Comparison of ENCODE assay signal across 12 mouse cellular contexts in the genomic region with DNA sequence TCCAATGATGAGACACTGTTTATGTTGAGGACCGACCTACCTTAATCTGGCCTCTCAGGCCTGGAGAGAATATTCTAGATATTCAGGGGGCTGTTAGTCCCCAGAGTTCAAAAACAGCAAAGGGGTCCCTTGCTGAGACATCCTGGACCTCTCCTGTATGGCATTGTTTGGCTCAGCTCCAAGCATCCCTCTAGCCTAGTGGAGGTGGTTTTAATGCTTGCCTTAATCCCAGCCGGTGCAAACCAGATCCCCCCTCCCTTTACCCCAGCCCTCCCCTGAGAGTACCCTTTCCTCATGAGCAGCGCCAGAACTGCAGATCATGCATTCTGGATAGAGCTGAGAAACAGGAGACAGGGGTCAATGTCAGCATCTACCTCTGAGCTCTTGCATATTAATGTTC. TPM values are rescaled to one million over a fixed set of nuclear protein-coding genes. Genes with fewer than 3 reads are reported as not detected.
DNase-seq lines count a peak whose midpoint lies in the region; ATAC-seq and TF ChIP-seq lines count a peak whose summit lies in the region.
"Had no signal": no experiment of that assay in that cellular context is flagged by ENCODE, and none has a peak within 500 bp of the region (broad histone marks: within the 10 kb centered on the region; RNA-seq: fewer than 3 reads in every experiment).

No protein-coding gene starts in this region.

- 0 out of 2 replicates have a peak overlapping the region, but pooled peaks have one; percentile 3 for H3K9ac ChIP-seq in kidney, embryonic 16.5 days (replicated peaks; ENCODE audit: low read length)
- 0 out of 2 replicates have a peak overlapping the region, but pooled peaks have one; percentile 9 for H3K9ac ChIP-seq in embryonic facial prominence, embryonic 15.5 days
- H3K9ac ChIP-seq in hindbrain, postnatal 0 days (replicated peaks; ENCODE audit: low read length), result peak overlapping the region; percentile 97
- H3K9ac ChIP-seq in midbrain, postnatal 0 days (replicated peaks; ENCODE audit: low read length, poor library complexity, severe bottlenecking), result peak overlapping the region; percentile 97; the same call in 1 of the 2 replicates

- no peak overlapping the region; the same call in 1 of the 2 replicates for H3K27ac ChIP-seq in kidney, embryonic 16.5 days (ENCODE audit: low read length)
- H3K27ac ChIP-seq in embryonic facial prominence, embryonic 15.5 days (replicated peaks), result no peak overlapping the region
- peak overlapping the region; percentile 41; the same call in 1 of the 2 replicates for H3K27ac ChIP-seq in hindbrain, postnatal 0 days
- H3K27ac ChIP-seq in midbrain, postnatal 0 days (ENCODE audit: low read depth, low read length), result 0 out of 2 replicates have a peak overlapping the region, but pooled peaks have one; percentile 59
- no peak overlapping the region for H3K27ac ChIP-seq in layer of hippocampus, adult 2 months

- H3K4me3 ChIP-seq in kidney, embryonic 16.5 days (ENCODE audit: low read length), result no peak overlapping the region
- no peak overlapping the region for H3K4me3 ChIP-seq in embryonic facial prominence, embryonic 15.5 days (replicated peaks)
- H3K4me3 ChIP-seq in hindbrain, postnatal 0 days (ENCODE audit: low read length), result peak overlapping the region; percentile 93; the same call in 1 of the 2 replicates
- peak overlapping the region; percentile 91; the same call in 1 of the 2 replicates for H3K4me3 ChIP-seq in midbrain, postnatal 0 days (ENCODE audit: low read depth, low read length)
- H3K4me3 ChIP-seq in layer of hippocampus, adult 2 months, result no peak overlapping the region

- ATAC-seq in kidney, embryonic 16.5 days (ENCODE audit: low FRiP score, low TSS enrichment), result no peak
- no peak for ATAC-seq in embryonic facial prominence, embryonic 15.5 days (ENCODE audit: insufficient number of reproducible peaks, low FRiP score, low TSS enrichment, low read depth)
- no peak for ATAC-seq in hindbrain, postnatal 0 days
- ATAC-seq in midbrain, postnatal 0 days (ENCODE audit: low FRiP score), result no peak

- 50% methylated on average over 3 of the region's 3 CpGs for WGBS in kidney, embryonic 16.5 days
- WGBS in embryonic facial prominence, embryonic 15.5 days, result 35% methylated on average over 3 of the region's 3 CpGs
- 28% methylated on average over 3 of the region's 3 CpGs for WGBS in hindbrain, postnatal 0 days
- 21% methylated on average over 3 of the region's 3 CpGs for WGBS in midbrain, postnatal 0 days

- no peak for DNase-seq in kidney, postnatal 25 days
- DNase-seq in hindbrain, postnatal 0 days (ENCODE audit: low spot score), result no peak
- no peak for DNase-seq in midbrain, postnatal 0 days (ENCODE audit: low spot score)
- DNase-seq in left cerebral cortex, postnatal 4 days, result no peak
- no peak for DNase-seq in layer of hippocampus, adult 2 months (ENCODE audit: low spot score in 2 of 2)
- no peak for DNase-seq in embryo, embryonic 10.5 days (ENCODE audit: low spot score)
- DNase-seq: kidney, adult 18-20 months; thymus, adult 2 months had no signal

- no peaks in the 10 kb centered on the region for H3K36me3 ChIP-seq in kidney, embryonic 16.5 days (ENCODE audit: insufficient read depth, low read length)
- H3K36me3 ChIP-seq in embryonic facial prominence, embryonic 15.5 days, result peaks cover 10% of the 10 kb centered on the region
- peaks cover 13% of the 10 kb centered on the region for H3K36me3 ChIP-seq in hindbrain, postnatal 0 days (ENCODE audit: insufficient read depth, low read length)
- H3K36me3 ChIP-seq in midbrain, postnatal 0 days (ENCODE audit: insufficient read depth, low read length), result peaks cover 24% of the 10 kb centered on the region; the same call in 1 of the 2 replicates

- intact Hi-C loops in left cerebral cortex, postnatal 4 days (cut with DNase I), result no loop called here

- H3K27me3 ChIP-seq in kidney, embryonic 16.5 days (ENCODE audit: insufficient read depth, low read length), result no peaks in the 10 kb centered on the region
- no peaks in the 10 kb centered on the region for H3K27me3 ChIP-seq in embryonic facial prominence, embryonic 15.5 days
- H3K27me3 ChIP-seq in hindbrain, postnatal 0 days (ENCODE audit: insufficient read depth, low read length), result no peaks in the 10 kb centered on the region
- H3K27me3 ChIP-seq in midbrain, postnatal 0 days (ENCODE audit: insufficient read depth, low read length), result no peaks in the 10 kb centered on the region

- TF ChIP-seq CTCF in hindbrain, postnatal 0 days (IDR thresholded peaks at IDR 0.05; ENCODE audit: low read depth), result no peak
- TF ChIP-seq CTCF in midbrain, postnatal 0 days (IDR thresholded peaks at IDR 0.05), result no peak
- no peak for TF ChIP-seq CTCF in layer of hippocampus, adult 2 months (conservative IDR thresholded peaks at IDR 0.05)

- H3K4me2 ChIP-seq in kidney, embryonic 16.5 days (replicated peaks; ENCODE audit: low read depth, low read length), result 0 out of 2 replicates have a peak overlapping the region, but pooled peaks have one; percentile 69
- H3K4me2 ChIP-seq in embryonic facial prominence, embryonic 15.5 days (replicated peaks), result 0 out of 2 replicates have a peak overlapping the region, but pooled peaks have one; percentile 10
- H3K4me2 ChIP-seq in hindbrain, postnatal 0 days (ENCODE audit: low read depth, low read length), result peak overlapping the region; percentile 79
- peak overlapping the region; percentile 88 for H3K4me2 ChIP-seq in midbrain, postnatal 0 days (ENCODE audit: low read depth, low read length, poor library complexity, severe bottlenecking)

- H3K4me1 ChIP-seq in kidney, embryonic 16.5 days (ENCODE audit: insufficient read depth, low read length), result peaks cover 29% of the 10 kb centered on the region
- H3K4me1 ChIP-seq in embryonic facial prominence, embryonic 15.5 days, result peaks cover 38% of the 10 kb centered on the region
- peaks cover 30% of the 10 kb centered on the region for H3K4me1 ChIP-seq in hindbrain, postnatal 0 days (ENCODE audit: insufficient read depth, low read length)
- H3K4me1 ChIP-seq in midbrain, postnatal 0 days (ENCODE audit: insufficient read depth, low read length), result peaks cover 15% of the 10 kb centered on the region; the same call in 1 of the 2 replicates

- no peaks in the 10 kb centered on the region for H3K9me3 ChIP-seq in kidney, embryonic 16.5 days (ENCODE audit: low read length)
- H3K9me3 ChIP-seq in embryonic facial prominence, embryonic 15.5 days (replicated peaks), result no peaks in the 10 kb centered on the region
- H3K9me3 ChIP-seq in hindbrain, postnatal 0 days (ENCODE audit: low read length), result no peaks in the 10 kb centered on the region
- H3K9me3 ChIP-seq in midbrain, postnatal 0 days (ENCODE audit: low read length), result no peaks in the 10 kb centered on the region

RNA-seq across cellular contexts. Expression of a gene that starts 2.8 kb away (rescaled TPM):
- 19.2 and 21.2 TPM in 2 replicates for polyA plus RNA-seq in kidney, embryonic 16.5 days (2015; fragmentation: Nextera tagmentation; extraction: Ambion mirVana)
- polyA plus RNA-seq in embryonic facial prominence, embryonic 15.5 days (2015; fragmentation: Nextera tagmentation; extraction: Ambion mirVana), result 29.7 and 33.9 TPM in 2 replicates
- total RNA-seq in hindbrain, postnatal 0 days (2014; rRNA removed), result 216 and 223 TPM in 2 replicates
- polyA plus RNA-seq in hindbrain, postnatal 0 days (2015; fragmentation: Nextera tagmentation; extraction: Ambion mirVana), result 128 and 137 TPM in 2 replicates
- total RNA-seq in midbrain, postnatal 0 days (2014; rRNA removed), result 221 and 243 TPM in 2 replicates
- 158 and 161 TPM in 2 replicates for polyA plus RNA-seq in midbrain, postnatal 0 days (2015; fragmentation: Nextera tagmentation; extraction: Ambion mirVana)
- 100 to 1,000 TPM; 173 to 176 TPM for total RNA-seq in left cerebral cortex, postnatal 4 days (2021)
- total RNA-seq in layer of hippocampus, adult 2 months (2021), result 10 to 100 TPM; 38.9 to 40.8 TPM

RNA-seq across cellular contexts. Expression of a gene that starts 21.7 kb away (rescaled TPM):
- 9.9 and 10.7 TPM in 2 replicates for polyA plus RNA-seq in kidney, embryonic 16.5 days (2015; fragmentation: Nextera tagmentation; extraction: Ambion mirVana)
- polyA plus RNA-seq in embryonic facial prominence, embryonic 15.5 days (2015; fragmentation: Nextera tagmentation; extraction: Ambion mirVana), result 11.0 and 12.8 TPM in 2 replicates
- total RNA-seq in hindbrain, postnatal 0 days (2014; rRNA removed), result 170 and 190 TPM in 2 replicates
- 18.8 and 19.4 TPM in 2 replicates for polyA plus RNA-seq in hindbrain, postnatal 0 days (2015; fragmentation: Nextera tagmentation; extraction: Ambion mirVana)
- 179 and 217 TPM in 2 replicates for total RNA-seq in midbrain, postnatal 0 days (2014; rRNA removed)
- polyA plus RNA-seq in midbrain, postnatal 0 days (2015; fragmentation: Nextera tagmentation; extraction: Ambion mirVana), result 18.2 and 20.4 TPM in 2 replicates
- total RNA-seq in left cerebral cortex, postnatal 4 days (2021), result 100 to 1,000 TPM; 273 to 276 TPM
- total RNA-seq in layer of hippocampus, adult 2 months (2021), result 100 to 1,000 TPM; 967 to 974 TPM

RNA-seq across cellular contexts. Expression of a gene that starts 28.7 kb away (rescaled TPM):
- polyA plus RNA-seq in kidney, embryonic 16.5 days (2015; fragmentation: Nextera tagmentation; extraction: Ambion mirVana), result 72.3 and 85.2 TPM in 2 replicates
- 33.7 and 41.8 TPM in 2 replicates for polyA plus RNA-seq in embryonic facial prominence, embryonic 15.5 days (2015; fragmentation: Nextera tagmentation; extraction: Ambion mirVana)
- total RNA-seq in hindbrain, postnatal 0 days (2014; rRNA removed), result 25.0 and 32.0 TPM in 2 replicates
- 46.8 and 49.0 TPM in 2 replicates for polyA plus RNA-seq in hindbrain, postnatal 0 days (2015; fragmentation: Nextera tagmentation; extraction: Ambion mirVana)
- 14.1 and 18.1 TPM in 2 replicates for total RNA-seq in midbrain, postnatal 0 days (2014; rRNA removed)
- 30.8 and 32.7 TPM in 2 replicates for polyA plus RNA-seq in midbrain, postnatal 0 days (2015; fragmentation: Nextera tagmentation; extraction: Ambion mirVana)
- 10 to 100 TPM; 21.4 to 22.2 TPM for total RNA-seq in left cerebral cortex, postnatal 4 days (2021)
- total RNA-seq in layer of hippocampus, adult 2 months (2021), result 100 to 1,000 TPM; 133 TPM

RNA-seq across cellular contexts. Expression of a gene that starts 36.4 kb away (rescaled TPM):
- 0.19 and 0.71 TPM in 2 replicates for polyA plus RNA-seq in kidney, embryonic 16.5 days (2015; fragmentation: Nextera tagmentation; extraction: Ambion mirVana)
- 11.7 and 14.6 TPM in 2 replicates for polyA plus RNA-seq in embryonic facial prominence, embryonic 15.5 days (2015; fragmentation: Nextera tagmentation; extraction: Ambion mirVana)
- total RNA-seq in hindbrain, postnatal 0 days (2014; rRNA removed), result 0.36 and 0.52 TPM in 2 replicates
- 0.26 and 0.28 TPM in 2 replicates for polyA plus RNA-seq in hindbrain, postnatal 0 days (2015; fragmentation: Nextera tagmentation; extraction: Ambion mirVana)
- not detected in 2 replicates for total RNA-seq in midbrain, postnatal 0 days (2014; rRNA removed)
- 0.29 and 0.39 TPM in 2 replicates for polyA plus RNA-seq in midbrain, postnatal 0 days (2015; fragmentation: Nextera tagmentation; extraction: Ambion mirVana)
- not detected for total RNA-seq in left cerebral cortex, postnatal 4 days (2021)
- under 1 TPM in 1 of 2 experiments, not detected in 1; 0.44 TPM for total RNA-seq in layer of hippocampus, adult 2 months (2021)
- total RNA-seq: granulocyte monocyte progenitor cell, adult 5-6 weeks had no signal

RNA-seq across cellular contexts. Expression of a gene that starts 45.1 kb away (rescaled TPM):
- not detected in 2 replicates for polyA plus RNA-seq in kidney, embryonic 16.5 days (2015; fragmentation: Nextera tagmentation; extraction: Ambion mirVana)
- polyA plus RNA-seq in embryonic facial prominence, embryonic 15.5 days (2015; fragmentation: Nextera tagmentation; extraction: Ambion mirVana), result 0.25 TPM in 1 of 2 replicates, not detected in the other
- total RNA-seq in hindbrain, postnatal 0 days (2014; rRNA removed), result not detected in 2 replicates
- polyA plus RNA-seq in hindbrain, postnatal 0 days (2015; fragmentation: Nextera tagmentation; extraction: Ambion mirVana), result not detected in 2 replicates
- not detected in 2 replicates for total RNA-seq in midbrain, postnatal 0 days (2014; rRNA removed)
- not detected in 2 replicates for polyA plus RNA-seq in midbrain, postnatal 0 days (2015; fragmentation: Nextera tagmentation; extraction: Ambion mirVana)
- under 1 TPM in 1 of 2 experiments, not detected in 1; 0.46 TPM for total RNA-seq in left cerebral cortex, postnatal 4 days (2021)
- total RNA-seq in layer of hippocampus, adult 2 months (2021), result not detected
- total RNA-seq: granulocyte monocyte progenitor cell, adult 5-6 weeks; layer of hippocampus, postnatal 25 days had no signal

Comparison
In these comparisons a context has a peak if more than half of its experiments do, and no peak if none do; other contexts are left out.
1. H3K27ac ChIP-seq: peak in hindbrain, postnatal 0 days (single experiment) and midbrain, postnatal 0 days (single experiment); none in kidney, embryonic 16.5 days (single experiment), embryonic facial prominence, embryonic 15.5 days (single experiment) and layer of hippocampus, adult 2 months (single experiment).
2. H3K4me2 ChIP-seq: peak in every context shown above with its lines; median percentile 88 in midbrain, postnatal 0 days; 79 in hindbrain, postnatal 0 days; 69 in kidney, embryonic 16.5 days; 10 in embryonic facial prominence, embryonic 15.5 days.
3. H3K4me3 ChIP-seq: peak in hindbrain, postnatal 0 days (single experiment) and midbrain, postnatal 0 days (single experiment); none in kidney, embryonic 16.5 days (single experiment), embryonic facial prominence, embryonic 15.5 days (single experiment) and layer of hippocampus, adult 2 months (single experiment).
4. H3K9ac ChIP-seq: peak in every context shown above with its lines; median percentile 97 in hindbrain, postnatal 0 days; 97 in midbrain, postnatal 0 days; 9 in embryonic facial prominence, embryonic 15.5 days; 3 in kidney, embryonic 16.5 days.